Mouse (Mus musculus): ENCODE data around the gene Hdac7. TPM values are rescaled to one million over a fixed set of nuclear protein-coding genes. Genes with fewer than 3 reads are reported as not detected.

Gene Hdac7
- total RNA-seq, 2 experiments from 2014 or later: 30.3 to 33.0 TPM

DNA sequence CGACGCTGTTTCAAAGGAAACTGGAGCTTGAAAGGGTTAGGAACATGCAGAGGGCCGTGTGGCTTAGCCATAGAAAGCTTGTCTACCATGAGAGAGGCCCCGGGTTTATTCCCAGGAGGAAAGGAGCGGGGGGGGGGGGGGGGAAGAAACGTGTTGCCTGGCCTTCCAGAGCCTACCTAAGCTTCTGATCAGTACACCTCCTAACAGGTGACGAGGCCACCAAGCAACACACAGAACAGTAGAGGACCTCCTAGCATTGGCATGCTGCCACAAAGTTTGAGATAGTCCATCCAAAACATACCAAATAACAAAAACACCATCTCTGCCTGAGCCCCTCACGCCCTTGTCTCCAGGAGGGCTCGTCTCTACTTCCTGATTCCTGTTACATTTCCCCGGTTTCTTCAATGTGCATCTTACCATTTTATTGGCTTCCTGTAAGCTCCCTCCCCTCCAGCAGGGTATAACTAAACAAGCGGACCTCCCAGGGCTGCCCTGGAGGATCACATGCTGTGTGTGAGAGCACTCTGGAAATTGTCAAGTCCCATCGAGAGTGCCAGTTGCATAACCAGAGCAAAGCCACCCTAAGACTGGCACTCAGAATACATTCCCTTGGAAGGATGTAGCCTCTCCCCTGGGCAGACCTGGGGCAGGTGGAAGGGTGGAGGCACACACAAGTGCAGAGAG, 21.6 kb downstream of the Hdac7 start:
- DNase-seq (ENCODE audit: low spot score): no peak
- intact Hi-C loops (cut with DNase I): no loop called here

DNA sequence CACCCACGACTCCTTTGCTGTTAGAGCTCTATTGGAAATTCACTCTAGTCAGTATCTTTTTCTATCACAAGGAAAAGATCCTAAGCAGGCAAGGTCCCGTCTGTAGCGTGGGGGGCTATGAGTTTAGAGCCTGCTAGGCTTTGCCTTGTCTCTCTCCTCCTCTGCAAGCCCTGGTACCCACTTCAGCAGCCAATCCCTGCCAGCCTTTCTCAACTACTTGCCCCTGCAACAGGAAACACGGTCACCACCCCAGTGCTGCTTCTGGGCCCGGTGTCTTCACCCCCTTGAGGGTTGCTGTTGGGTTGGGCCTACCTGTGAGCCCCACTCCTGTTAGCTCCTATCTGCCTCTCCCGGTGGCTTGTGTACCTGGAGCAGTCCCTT, 22.3 kb downstream of the Hdac7 start:
- intact Hi-C loops (cut with DNase I): no loop called here
- DNase-seq (ENCODE audit: low spot score): no peak

DNA sequence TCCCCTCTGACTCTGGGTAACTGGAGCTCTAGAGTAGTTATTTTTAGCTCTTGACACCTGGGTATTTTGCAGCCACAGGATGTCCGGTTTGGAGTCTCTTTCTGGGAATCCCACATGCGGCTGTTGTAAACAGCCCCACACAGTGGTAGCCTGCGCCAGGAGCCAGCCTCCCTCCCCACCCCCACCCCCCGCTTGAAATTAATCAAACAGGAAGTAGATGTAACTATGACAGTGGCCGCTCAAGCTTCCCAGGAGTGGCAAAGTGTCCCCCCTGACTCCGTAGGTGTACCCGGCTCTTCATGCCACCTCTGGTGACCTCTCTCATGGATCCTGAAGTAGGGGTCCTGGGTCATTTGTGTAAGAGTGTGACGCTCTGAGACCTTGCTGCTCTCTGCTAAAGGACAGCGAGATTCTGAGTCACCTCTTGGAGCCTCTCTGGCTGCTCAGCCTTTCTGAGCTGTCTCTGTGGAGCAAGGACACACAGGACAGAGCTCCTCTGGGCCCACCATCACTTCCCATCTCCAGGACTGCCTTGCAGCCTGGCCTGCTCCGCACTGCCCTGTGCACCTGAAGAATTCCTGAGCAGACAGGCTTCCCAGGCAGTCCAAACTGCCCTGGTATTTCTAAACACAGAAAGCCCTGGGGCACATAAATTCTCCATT, 22.9 kb downstream of the Hdac7 start:
- intact Hi-C loops (cut with DNase I): no loop called here
- DNase-seq (ENCODE audit: low spot score): no peak

DNA sequence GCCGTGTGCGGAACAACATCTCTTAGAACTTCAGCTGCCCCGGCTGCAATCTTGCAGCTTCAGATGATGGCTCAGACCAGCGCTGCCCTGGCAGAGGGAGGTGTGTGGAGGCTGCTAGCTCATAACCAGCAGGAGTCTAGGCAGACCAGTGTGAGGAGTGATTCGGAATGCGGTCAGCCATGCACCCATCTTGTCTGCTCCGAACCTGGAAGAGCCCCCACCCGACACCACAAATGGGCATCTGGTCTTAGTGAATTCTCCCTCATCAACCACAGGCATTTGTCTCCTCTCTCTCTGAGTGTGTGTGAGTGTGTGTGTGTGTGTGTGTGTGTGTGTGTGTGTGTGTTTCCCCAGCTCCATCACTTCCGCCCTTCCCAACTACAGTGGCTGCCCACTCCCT, 24.4 kb downstream of the Hdac7 start:
- DNase-seq (ENCODE audit: low spot score): no peak
- intact Hi-C loops (cut with DNase I): no loop called here

DNA sequence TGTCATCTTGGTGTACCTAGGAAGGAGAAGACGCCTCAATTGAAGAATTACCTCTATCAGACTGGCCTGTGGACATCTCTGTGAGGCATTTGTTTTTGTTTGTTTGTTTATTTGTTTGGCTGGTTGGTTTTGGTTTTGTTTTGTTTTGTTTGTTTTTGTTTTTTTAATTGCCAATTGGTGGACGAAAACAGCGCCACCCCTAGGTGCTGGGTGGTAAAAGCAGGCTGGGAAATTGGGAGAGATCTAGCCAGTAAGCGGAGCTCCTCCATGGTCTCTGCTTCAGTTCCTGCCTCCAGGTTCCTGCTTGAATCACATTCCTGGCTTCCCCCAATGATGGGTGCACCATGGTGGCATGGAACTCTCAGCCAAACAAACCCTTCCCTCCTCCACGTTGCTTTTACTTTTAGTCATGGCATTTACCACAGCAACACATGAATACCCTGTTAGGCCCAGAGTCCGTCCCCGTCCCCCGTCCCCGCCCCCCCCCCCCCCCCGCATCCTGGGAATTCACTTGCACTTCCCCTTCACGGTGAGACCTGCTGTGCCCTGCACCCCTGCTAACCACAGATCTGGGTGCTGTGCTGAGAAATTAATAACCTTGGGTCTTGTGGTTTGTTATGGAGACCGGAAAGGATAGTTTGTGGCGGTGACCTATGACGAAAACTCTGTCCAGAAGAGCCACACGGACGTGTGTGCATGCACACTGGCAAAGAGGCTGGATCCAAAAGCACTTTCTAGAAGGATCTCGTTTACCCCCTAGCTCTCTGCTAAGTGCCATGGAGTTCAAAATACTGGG, 27.9 kb downstream of the Hdac7 start:
- DNase-seq (ENCODE audit: low spot score): no peak
- intact Hi-C loops (cut with DNase I): no loop called here

DNA sequence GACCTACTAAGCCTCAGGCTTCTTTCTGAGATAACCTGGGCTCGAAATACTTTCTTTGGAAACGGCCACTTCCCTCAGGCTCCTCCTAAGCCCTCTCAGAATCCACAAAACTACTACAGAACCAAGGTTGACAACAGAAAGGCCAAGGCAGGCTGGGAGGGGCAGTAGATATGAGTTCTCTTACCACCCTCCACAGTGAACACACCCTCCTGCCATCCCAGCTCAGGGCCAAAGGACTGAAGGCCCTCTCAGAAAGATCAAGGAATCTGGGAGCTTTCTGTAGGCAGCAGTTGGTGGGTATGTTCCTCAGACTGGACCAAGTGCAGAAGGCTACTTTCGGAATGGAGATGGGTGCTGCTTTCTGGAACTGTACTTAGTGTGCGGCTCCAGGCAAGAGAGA, 29.0 kb downstream of the Hdac7 start:
- DNase-seq (ENCODE audit: low spot score): no peak
- intact Hi-C loops (cut with DNase I): no loop called here

DNA sequence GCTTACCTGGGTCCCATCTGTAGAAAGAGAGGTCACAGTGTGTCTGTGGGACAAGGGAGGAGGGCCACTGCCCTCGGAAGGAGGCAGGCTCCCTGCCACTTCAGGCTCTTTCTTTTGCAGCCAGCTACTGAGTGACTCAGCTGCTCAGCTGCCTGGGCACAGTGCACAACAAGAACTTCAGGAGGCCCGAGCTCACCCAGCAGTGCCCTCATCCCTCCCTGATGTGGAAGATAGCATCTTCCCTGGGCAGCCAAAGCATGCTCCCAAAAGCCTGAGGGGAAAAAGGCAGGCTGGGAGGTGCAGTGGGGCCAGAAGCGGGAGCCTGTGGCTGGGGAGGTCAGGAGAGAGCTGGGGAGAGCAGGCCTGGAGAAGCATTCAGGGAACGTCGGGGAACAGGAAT, 29.6 kb downstream of the Hdac7 start:
- intact Hi-C loops (cut with DNase I): no loop called here
- DNase-seq (ENCODE audit: low spot score): no peak

DNA sequence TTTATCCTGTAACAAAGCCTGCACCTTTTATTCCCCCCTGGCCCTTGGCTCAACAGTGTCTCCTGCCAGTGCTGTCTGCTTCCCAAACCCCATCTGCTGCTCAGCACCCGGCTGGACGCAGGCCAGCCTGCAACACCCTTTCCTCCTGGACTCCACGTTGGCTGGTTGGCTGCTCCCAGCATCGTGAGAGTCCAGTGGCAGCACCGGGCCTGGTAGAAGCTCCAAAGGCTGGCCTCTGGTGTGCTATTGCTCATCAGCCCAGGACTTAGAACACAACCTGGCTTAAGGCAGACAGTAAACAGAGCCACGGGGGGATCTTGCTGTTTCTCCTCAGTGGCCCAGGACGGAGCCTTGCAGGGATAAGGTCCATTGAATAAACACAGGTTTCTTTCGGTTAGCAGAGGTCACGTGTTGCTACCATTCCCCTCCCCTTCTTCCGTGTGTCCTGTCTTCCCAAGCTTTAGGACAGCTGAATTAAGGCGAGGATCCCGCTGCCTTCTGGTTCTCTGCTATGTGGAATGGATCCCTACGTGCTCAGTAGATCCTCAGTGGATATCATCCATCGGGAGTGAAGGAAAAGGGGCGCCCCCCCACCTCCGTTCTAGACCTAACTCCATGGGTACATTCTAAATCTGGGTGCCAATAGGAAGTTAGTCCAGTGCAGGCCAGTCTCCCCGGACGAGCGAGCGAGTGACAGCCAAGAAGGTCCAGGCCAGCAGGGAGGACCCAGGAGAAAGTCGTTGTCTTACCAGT, 30.7 kb downstream of the Hdac7 start:
- intact Hi-C loops (cut with DNase I): loop anchor here (2.0 kb wide), 1 partner anchor 15 kb away; no protein-coding TSS in a partner anchor
- DNase-seq (ENCODE audit: low spot score): no peak

DNA sequence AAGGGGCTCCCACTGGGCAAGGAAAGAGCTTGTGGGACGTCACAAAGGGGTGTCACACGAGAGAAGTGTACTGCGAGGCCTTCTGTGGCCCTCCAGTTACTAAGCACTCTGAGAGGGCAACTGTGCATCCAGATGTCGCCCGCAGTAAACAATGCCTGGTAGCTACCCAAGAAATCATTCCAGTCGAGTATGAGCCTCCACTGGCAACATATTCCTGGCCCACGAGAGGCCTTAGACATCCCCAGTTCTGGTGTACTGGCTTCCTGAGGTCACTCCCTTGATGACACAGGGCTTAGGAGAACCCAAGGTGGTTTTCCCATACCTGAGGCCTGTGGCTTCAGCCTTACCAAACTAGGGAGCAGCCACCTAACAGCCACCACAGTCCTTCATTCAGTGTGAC, 31.4 kb downstream of the Hdac7 start:
- no peak for DNase-seq (ENCODE audit: low spot score)
- intact Hi-C loops (cut with DNase I): loop anchor here (2.0 kb wide), 1 partner anchor 16 kb away; no protein-coding TSS in a partner anchor

DNA sequence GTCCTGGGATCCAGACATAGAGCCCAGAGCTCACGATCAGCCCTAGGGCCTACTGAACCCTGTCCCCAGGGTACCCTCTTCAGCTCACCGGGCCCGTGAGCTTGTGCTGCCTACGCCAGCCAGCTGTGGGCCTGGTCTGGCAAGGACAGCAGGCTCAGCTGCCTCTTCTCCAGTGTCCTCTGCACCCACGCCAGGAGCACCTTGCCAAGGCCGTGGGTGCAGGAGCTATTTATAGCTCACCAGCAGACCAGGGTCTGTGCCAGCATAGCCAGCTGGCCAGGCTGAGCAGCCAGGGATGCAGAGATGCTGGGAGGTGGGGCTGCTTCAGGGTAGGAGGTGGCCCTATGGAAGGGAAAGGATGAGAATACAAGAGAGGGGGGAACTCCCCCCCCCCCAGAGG, 32.2 kb downstream of the Hdac7 start:
- intact Hi-C loops (cut with DNase I): loop anchor here (2.0 kb wide), 1 partner anchor 17 kb away; no protein-coding TSS in a partner anchor
- DNase-seq (ENCODE audit: low spot score): peak; percentile 72

DNA sequence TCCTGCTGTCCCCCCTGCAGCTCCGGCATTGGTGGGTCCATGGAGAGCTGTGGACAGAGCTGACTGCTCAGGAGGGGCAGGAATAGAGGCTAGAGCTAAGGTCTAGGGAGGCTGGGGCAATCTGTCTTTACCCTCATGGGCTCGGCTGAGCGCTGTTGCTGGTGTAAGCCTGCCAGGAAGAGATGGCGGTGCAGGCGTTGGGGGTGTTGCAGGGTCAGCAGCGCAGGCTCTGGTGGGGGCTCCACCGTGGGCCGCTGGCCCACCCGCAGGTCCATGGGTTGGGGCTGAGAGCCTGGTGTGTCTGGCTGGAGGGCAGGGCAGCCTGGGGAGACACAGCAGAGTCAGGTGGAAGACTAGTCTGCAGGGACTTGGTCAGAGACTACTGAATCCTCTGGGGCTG, 33.0 kb downstream of the Hdac7 start:
- no peak for DNase-seq (ENCODE audit: low spot score)
- intact Hi-C loops (cut with DNase I): no loop called here

DNA sequence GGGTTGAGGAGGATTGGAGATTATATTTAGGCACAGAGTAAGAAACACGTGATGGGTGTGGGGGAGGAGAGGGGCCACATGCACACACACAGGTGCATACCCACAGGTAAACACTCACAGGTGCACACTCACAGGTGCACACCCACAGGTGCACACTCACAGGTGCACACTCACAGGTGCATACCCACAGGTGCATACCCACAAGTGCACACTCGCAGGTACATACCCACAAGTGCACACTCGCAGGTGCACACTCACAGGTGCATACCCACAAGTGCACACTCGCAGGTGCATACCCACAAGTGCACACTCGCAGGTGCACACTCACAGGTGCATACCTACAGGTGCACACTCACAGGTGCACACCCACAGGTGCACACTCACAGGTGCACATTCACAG, 33.9 kb downstream of the Hdac7 start:
- DNase-seq (ENCODE audit: low spot score): no peak
- intact Hi-C loops (cut with DNase I): loop anchor here (1.0 kb wide), 1 partner anchor 39 kb away; no protein-coding TSS in a partner anchor

DNA sequence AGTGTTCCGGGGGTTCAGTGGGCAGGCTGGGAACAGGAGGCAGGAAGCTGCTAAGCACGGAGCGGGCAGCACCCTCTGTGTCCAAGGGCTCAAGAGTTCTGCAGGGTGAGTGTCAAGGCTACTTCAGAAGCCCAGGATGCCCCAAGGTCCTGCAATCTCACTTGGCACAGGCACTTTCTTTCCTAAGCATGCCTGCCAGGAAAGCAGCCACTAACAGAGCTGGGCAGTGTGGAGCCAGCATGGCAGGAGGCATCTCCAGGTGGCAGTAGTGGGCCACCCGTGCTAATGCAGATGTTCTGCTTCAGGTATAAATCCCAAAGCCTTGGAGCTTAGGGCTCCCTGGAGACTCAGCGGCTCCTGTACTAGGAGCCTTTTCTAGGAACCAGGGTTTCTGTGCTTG, 34.4 kb downstream of the Hdac7 start:
- DNase-seq (ENCODE audit: low spot score): no peak
- intact Hi-C loops (cut with DNase I): loop anchor here (1.0 kb wide), 1 partner anchor 39 kb away; no protein-coding TSS in a partner anchor

DNA sequence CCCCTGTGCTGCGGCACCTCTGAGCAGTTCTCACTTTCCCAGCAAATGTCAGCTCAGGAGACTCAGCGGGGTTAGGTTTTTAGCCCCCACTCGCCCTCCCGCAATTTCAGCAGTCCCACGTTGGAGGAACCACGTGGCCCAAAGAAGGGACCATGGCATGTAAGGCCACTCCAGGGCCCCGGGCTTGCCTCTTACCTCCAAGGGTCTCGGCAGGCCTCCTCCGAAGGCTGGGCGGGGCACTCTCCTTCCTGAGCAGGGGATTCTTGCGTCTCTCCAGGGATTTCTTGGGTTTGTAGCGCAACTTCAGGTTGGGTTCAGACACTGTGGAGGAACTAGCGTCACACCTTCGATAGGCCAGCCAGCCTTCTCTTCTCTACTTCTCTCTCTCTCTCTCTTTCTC, 35.1 kb downstream of the Hdac7 start:
- no peak for DNase-seq (ENCODE audit: low spot score)

DNA sequence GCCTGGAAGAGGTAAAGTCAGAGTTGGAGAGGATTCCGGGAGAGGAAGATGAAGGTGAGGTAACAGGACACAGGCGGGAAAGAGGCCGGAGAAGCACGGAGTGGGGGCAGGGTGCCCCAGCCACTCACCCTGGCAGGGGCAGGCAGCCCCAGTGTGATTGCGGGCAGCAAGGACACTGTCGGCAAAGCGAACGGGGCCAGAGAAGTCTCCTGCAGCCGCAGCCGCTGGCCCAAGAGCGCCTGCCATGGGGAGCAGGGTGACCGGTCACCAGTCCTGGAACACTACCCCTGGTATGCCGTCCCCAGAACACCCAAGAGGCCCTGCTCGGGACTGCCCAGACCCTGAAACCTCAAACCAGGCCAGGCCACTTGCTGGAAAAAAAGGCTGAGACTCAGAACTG, 35.8 kb downstream of the Hdac7 start:
- no peak for DNase-seq (ENCODE audit: low spot score)
- intact Hi-C loops (cut with DNase I): no loop called here

More for the DNA sequence above, 35.1 kb downstream of the Hdac7 start:
- intact Hi-C loops (cut with DNase I): no loop called here

DNA sequence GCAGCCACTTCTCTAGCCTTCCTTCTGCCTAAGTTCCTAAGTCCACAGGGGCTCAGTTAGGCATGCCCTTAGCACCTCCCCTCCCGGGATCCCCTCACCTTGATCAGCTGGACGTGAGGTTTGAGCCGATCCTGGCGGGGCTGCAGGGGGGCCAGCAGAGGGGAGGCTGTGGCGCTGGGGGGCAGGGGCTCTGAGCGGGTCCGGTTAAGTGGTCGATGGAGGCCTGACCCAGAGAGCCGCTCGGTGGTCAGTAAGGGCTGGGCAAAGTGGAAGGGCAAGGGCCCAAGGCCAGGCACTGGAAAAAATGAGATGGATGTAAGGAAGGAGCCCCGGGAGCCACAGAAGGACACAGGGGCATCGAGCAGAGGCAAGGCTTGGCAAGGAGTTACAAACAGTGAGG, 36.4 kb downstream of the Hdac7 start:
- DNase-seq (ENCODE audit: low spot score): no peak
- intact Hi-C loops (cut with DNase I): no loop called here

DNA sequence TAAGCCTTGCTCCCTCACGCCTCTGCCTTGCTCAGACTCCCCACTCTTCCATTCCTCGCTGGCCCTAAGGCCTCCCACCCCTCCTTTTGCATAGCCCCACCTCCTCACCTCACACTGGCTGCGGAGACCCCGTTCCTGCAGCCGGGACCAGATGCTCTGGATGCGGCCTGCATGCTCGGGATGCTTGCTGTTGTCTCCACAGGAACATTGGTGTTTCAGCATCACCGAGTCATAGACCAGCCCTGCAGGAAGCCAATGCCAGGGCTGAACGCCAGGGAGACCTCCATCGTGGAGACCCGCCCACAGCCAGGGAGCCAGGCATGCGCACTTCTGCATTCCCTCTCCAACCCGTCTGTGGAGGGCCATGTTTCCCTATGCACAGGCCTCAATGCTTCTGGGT, 41.7 kb downstream of the Hdac7 start:
- intact Hi-C loops (cut with DNase I): no loop called here
- DNase-seq (ENCODE audit: low spot score): no peak

DNA sequence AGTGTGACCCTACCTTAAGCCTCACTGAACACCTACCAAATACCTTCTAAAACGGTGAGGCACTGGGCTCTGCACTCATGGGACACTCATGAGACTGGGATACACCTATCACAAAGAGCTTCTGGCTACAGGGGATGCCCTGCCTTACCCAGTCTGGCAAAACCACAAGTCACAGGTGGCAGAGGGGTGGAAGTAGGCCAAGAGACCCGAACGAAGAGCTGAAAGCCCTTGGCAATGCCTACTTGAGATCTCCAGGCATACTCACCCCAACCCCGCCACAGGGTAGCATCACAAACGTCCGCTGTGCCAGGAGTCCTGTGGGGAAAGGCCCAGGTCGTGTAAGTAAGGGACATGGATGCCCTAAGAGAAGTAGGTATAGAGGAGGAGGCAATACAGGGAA, 42.5 kb downstream of the Hdac7 start:
- no peak for DNase-seq (ENCODE audit: low spot score)
- intact Hi-C loops (cut with DNase I): no loop called here

DNA sequence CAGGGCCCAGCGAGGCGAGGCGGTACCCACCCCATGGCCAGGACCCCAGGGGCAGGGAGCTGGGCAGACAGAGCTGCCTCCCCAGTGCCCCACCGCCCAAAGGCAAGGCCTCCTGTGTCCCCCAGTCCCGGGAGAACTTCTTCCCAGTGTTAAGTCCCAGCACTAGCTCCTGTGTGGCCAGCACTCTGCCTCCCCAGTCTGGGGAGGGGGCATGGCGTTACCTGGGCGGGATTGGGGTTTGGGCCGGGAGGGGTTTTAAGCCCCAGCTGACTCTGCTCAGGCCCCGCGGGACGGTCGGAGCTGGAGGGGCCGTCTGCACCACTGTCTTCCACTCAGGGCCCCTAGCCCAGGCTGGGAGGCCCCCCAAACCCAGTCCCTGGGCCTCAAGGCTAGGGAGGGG, 43.4 kb downstream of the Hdac7 start:
- no peak for DNase-seq (ENCODE audit: low spot score)
- intact Hi-C loops (cut with DNase I): no loop called here

DNA sequence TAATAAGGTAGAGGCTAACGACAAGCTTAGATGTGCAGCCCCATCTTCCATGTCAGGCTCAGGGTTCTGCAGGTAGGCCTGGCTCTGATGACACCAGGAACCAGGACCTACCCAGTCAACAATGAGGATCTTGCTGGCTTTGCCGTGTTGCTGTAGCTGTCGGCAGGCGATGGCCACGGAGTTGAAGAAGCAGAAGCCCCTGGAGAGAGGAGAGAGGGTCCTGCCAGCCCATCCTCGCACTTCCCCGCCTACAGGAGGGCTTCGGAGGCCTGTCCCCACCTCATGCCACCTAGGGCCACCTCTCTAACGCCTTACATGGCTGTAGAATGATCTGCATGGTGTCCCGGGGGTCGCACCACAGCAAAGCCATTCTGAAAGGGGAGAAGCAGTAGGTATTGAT, 44.9 kb downstream of the Hdac7 start:
- DNase-seq (ENCODE audit: low spot score): no peak
- intact Hi-C loops (cut with DNase I): no loop called here
